Mouse (Mus musculus) limb, embryonic 10.5 days (tissue): ENCODE measurements at regions not wholly inside any gene's neighbourhood (a gene's known extent, or its start where the extent isn't known, plus 50 kb on each side); places are given as distances from the start of the nearest gene placed in this dataset.

Experiments used
- DNase-seq: peaks from one replicate; pipeline ENCODE4 v3.0.0-alpha.2; 2017; ENCODE audit warnings: low spot score
- H3K27ac ChIP-seq: fragments of 300-500 bp; sonication (generic); 2 replicates; pipeline ENCODE4 v1.5.1; 2016; ENCODE audit warnings: mild to moderate bottlenecking
- H3K27me3 ChIP-seq: fragments of 300-500 bp; sonication (generic); 2 replicates; pipeline ENCODE4 v1.6.1; 2016; ENCODE audit warnings: low read depth, mild to moderate bottlenecking; ENCODE audit not compliant: poor library complexity, severe bottlenecking
- H3K36me3 ChIP-seq: fragments of 300-500 bp; sonication (generic); 2 replicates; pipeline ENCODE4 v1.6.1; 2016; ENCODE audit warnings: mild to moderate bottlenecking, moderate library complexity
- H3K4me1 ChIP-seq: fragments of 300-500 bp; sonication (generic); 2 replicates; pipeline ENCODE4 v1.6.1; 2016
- H3K4me3 ChIP-seq: fragments of 300-500 bp; sonication (generic); 2 replicates; pipeline ENCODE4 v1.5.1; 2016; ENCODE audit warnings: mild to moderate bottlenecking, moderate library complexity
- H3K9me3 ChIP-seq: fragments of 300-500 bp; sonication (generic); replicated peaks from 2 replicates; pipeline ENCODE4 v1.6.1; 2016; ENCODE audit warnings: mild to moderate bottlenecking
- WGBS: fragments of 180-500 bp; shearing (Covaris S2); methylation state at CpG from one replicate; pipeline ENCODE4 v1.1.7; 2016; 5-methylcytosine and 5-hydroxymethylcytosine counted together

- no peaks in the 10 kb centered on the region for H3K9me3 ChIP-seq
- H3K27ac ChIP-seq: no peak overlapping the region
- WGBS: 79% methylated on average over 3 of the region's 3 CpGs
- H3K4me1 ChIP-seq: peaks cover 2% of the 10 kb centered on the region; the same call in 1 of the 2 replicates
- no peak for DNase-seq
- H3K27me3 ChIP-seq: no peaks in the 10 kb centered on the region
- no peaks in the 10 kb centered on the region for H3K36me3 ChIP-seq
- H3K4me3 ChIP-seq: no peak overlapping the region
Measured at GRCm38 (mm10) chr3:40179726-40180317, 351.3 kb upstream of the Intu start.

- DNase-seq: no peak
- Histone ChIP-seq H3K9me3 (no peaks in the 10 kb centered on the region), H3K27me3 (no peaks in the 10 kb centered on the region), H3K36me3 (no peaks in the 10 kb centered on the region), H3K4me3 (no peak overlapping the region), H3K27ac (no peak overlapping the region), H3K4me1 (0 out of 2 replicates have a peak, but pooled peaks cover 2% of the 10 kb centered on the region)
- WGBS: 89% methylated on average over 5 of the region's 5 CpGs
Measured at GRCm38 (mm10) chr3:40185597-40186320, 345.3 kb upstream of the Intu start.

- H3K36me3 ChIP-seq: no peaks in the 10 kb centered on the region
- no peak overlapping the region for H3K27ac ChIP-seq
- no peaks in the 10 kb centered on the region for H3K9me3 ChIP-seq
- no peaks in the 10 kb centered on the region for H3K27me3 ChIP-seq
- H3K4me1 ChIP-seq: 0 out of 2 replicates have a peak, but pooled peaks cover 2% of the 10 kb centered on the region
- 83% methylated on average over 6 of the region's 6 CpGs for whole genome bisulfite sequencing
- no peak overlapping the region for H3K4me3 ChIP-seq
- DNase-seq: no peak
Measured at GRCm38 (mm10) chr3:40189529-40189928, 341.6 kb upstream of the Intu start.

- no peak overlapping the region for H3K4me3 ChIP-seq
- H3K36me3 ChIP-seq: no peaks in the 10 kb centered on the region
- no peaks in the 10 kb centered on the region for H3K9me3 ChIP-seq
- no peaks in the 10 kb centered on the region for H3K27me3 ChIP-seq
- no peak for DNase-seq
- H3K27ac ChIP-seq: no peak overlapping the region
- 0 out of 2 replicates have a peak, but pooled peaks cover 2% of the 10 kb centered on the region for H3K4me1 ChIP-seq
- WGBS: 79% methylated on average over 4 of the region's 4 CpGs
Measured at GRCm38 (mm10) chr3:40190024-40190423, 341.1 kb upstream of the Intu start.

GRCm38 (mm10) chr3:40200174-40200573 lies 330.9 kb upstream of the Intu start:
- Histone ChIP-seq H3K4me1 (peaks cover 8% of the 10 kb centered on the region; the same call in 1 of the 2 replicates), H3K4me3 (no peak overlapping the region), H3K36me3 (no peaks in the 10 kb centered on the region), H3K9me3 (no peaks in the 10 kb centered on the region), H3K27ac (no peak overlapping the region), H3K27me3 (no peaks in the 10 kb centered on the region)
- DNase-seq: no peak
- WGBS: 90% methylated on average over 4 of the region's 4 CpGs

GRCm38 (mm10) chr3:40206326-40206725 lies 324.8 kb upstream of the Intu start:
- Histone ChIP-seq H3K4me1 (0 out of 2 replicates have a peak, but pooled peaks cover 6% of the 10 kb centered on the region), H3K27me3 (no peaks in the 10 kb centered on the region), H3K4me3 (no peak overlapping the region), H3K9me3 (no peaks in the 10 kb centered on the region), H3K27ac (no peak overlapping the region), H3K36me3 (no peaks in the 10 kb centered on the region)
- WGBS: 70% methylated on average over 4 of the region's 4 CpGs
- DNase-seq: no peak

GRCm38 (mm10) chr3:40211793-40212192 lies 319.3 kb upstream of the Intu start:
- Histone ChIP-seq H3K4me1 (no peaks in the 10 kb centered on the region), H3K36me3 (no peaks in the 10 kb centered on the region), H3K27ac (no peak overlapping the region), H3K27me3 (no peaks in the 10 kb centered on the region), H3K4me3 (no peak overlapping the region), H3K9me3 (no peaks in the 10 kb centered on the region)
- no peak for DNase-seq

GRCm38 (mm10) chr3:40226772-40227171 lies 304.3 kb upstream of the Intu start:
- Histone ChIP-seq H3K27ac (no peak overlapping the region), H3K9me3 (no peaks in the 10 kb centered on the region), H3K27me3 (no peaks in the 10 kb centered on the region), H3K4me3 (no peak overlapping the region), H3K36me3 (no peaks in the 10 kb centered on the region), H3K4me1 (no peaks in the 10 kb centered on the region)
- DNase-seq: no peak
- WGBS: 90% methylated on average over 1 of the region's 1 CpGs

GRCm38 (mm10) chr3:40243499-40244101 lies 287.5 kb upstream of the Intu start:
- Histone ChIP-seq H3K4me3 (no peak overlapping the region), H3K27ac (no peak overlapping the region), H3K36me3 (no peaks in the 10 kb centered on the region), H3K27me3 (no peaks in the 10 kb centered on the region), H3K9me3 (no peaks in the 10 kb centered on the region), H3K4me1 (no peaks in the 10 kb centered on the region)
- DNase-seq: no peak
- 70% methylated on average over 4 of the region's 4 CpGs for WGBS

- no peaks in the 10 kb centered on the region for H3K36me3 ChIP-seq
- DNase-seq: no peak
- peaks cover 10% of the 10 kb centered on the region for H3K4me1 ChIP-seq
- no peaks in the 10 kb centered on the region for H3K27me3 ChIP-seq
- 56% methylated on average over 5 of the region's 5 CpGs for WGBS
- H3K27ac ChIP-seq: no peak overlapping the region
- no peaks in the 10 kb centered on the region for H3K9me3 ChIP-seq
- H3K4me3 ChIP-seq: no peak overlapping the region
Measured at GRCm38 (mm10) chr3:40254376-40254775, 276.7 kb upstream of the Intu start.

- Histone ChIP-seq H3K9me3 (no peaks in the 10 kb centered on the region), H3K27ac (no peak overlapping the region), H3K36me3 (no peaks in the 10 kb centered on the region), H3K4me3 (no peak overlapping the region), H3K4me1 (no peaks in the 10 kb centered on the region), H3K27me3 (no peaks in the 10 kb centered on the region)
- DNase-seq: no peak
- WGBS: 83% methylated on average over 7 of the region's 7 CpGs
Measured at GRCm38 (mm10) chr3:40262536-40262935, 268.6 kb upstream of the Intu start.

GRCm38 (mm10) chr3:40267514-40267913 lies 263.6 kb upstream of the Intu start:
- no peak for DNase-seq
- no peaks in the 10 kb centered on the region for H3K27me3 ChIP-seq
- no peak overlapping the region for H3K4me3 ChIP-seq
- no peaks in the 10 kb centered on the region for H3K9me3 ChIP-seq
- WGBS: 84% methylated on average over 1 of the region's 1 CpGs
- H3K27ac ChIP-seq: no peak overlapping the region
- H3K4me1 ChIP-seq: no peaks in the 10 kb centered on the region
- H3K36me3 ChIP-seq: no peaks in the 10 kb centered on the region

GRCm38 (mm10) chr3:40282926-40283325 lies 248.2 kb upstream of the Intu start:
- no peaks in the 10 kb centered on the region for H3K9me3 ChIP-seq
- no peak for DNase-seq
- H3K27ac ChIP-seq: no peak overlapping the region
- no peak overlapping the region for H3K4me3 ChIP-seq
- no peaks in the 10 kb centered on the region for H3K36me3 ChIP-seq
- H3K27me3 ChIP-seq: no peaks in the 10 kb centered on the region
- peaks cover 15% of the 10 kb centered on the region for H3K4me1 ChIP-seq
- WGBS: 84% methylated on average over 1 of the region's 1 CpGs
